Mouse (Mus musculus): ENCODE data around the gene Hoxa10. TPM values are rescaled to one million over a fixed set of nuclear protein-coding genes. Genes with fewer than 3 reads are reported as not detected.

The Hoxa10 gene
- total RNA-seq (2023): not detected

GRCm38 (mm10) chr6:52240389-52241000 is at the start of gene Hoxa10:
TSS of gene Hoxa10 (minus strand) at chr6:52240854.

GRCm38 (mm10) chr6:52260654-52261575 is 20.3 kb upstream of the Hoxa10 start, which contains the start of gene Hoxa13:
TSS of gene Hoxa13 (minus strand) at chr6:52260880.

GRCm38 (mm10) chr6:52245757-52246142 is 5.1 kb upstream of the Hoxa10 start, which contains the start of gene Hoxa11:
TSS of gene Hoxa11 (minus strand) at chr6:52245810.

GRCm38 (mm10) chr6:52230516-52231165 is 10.0 kb downstream of the Hoxa10 start, which contains the start of gene Hoxa9:
TSS of gene Hoxa9 (minus strand) at chr6:52231089.

GRCm38 (mm10) chr6:52221337-52221992 is 19.2 kb downstream of the Hoxa10 start, which contains the start of gene Hoxa7:
TSS of gene Hoxa7 (minus strand) at chr6:52221854.

GRCm38 (mm10) chr6:52213119-52213986 is 27.3 kb downstream of the Hoxa10 start, which contains the start of the genes Hoxa3 and Gm28308:
TSS of gene Hoxa3 (minus strand) at chr6:52213336.
TSS of gene Gm28308 (minus strand) at chr6:52213339.

GRCm38 (mm10) chr6:52208072-52208867 is 32.4 kb downstream of the Hoxa10 start, which contains the start of gene Hoxa6:
TSS of gene Hoxa6 (minus strand) at chr6:52208722.

GRCm38 (mm10) chr6:52204050-52204752 is 36.5 kb downstream of the Hoxa10 start, which contains the start of gene Hoxa5:
TSS of gene Hoxa5 (minus strand) at chr6:52204587.

GRCm38 (mm10) chr6:52190906-52191810 is 49.5 kb downstream of the Hoxa10 start, which contains the start of gene Hoxa4:
TSS of gene Hoxa4 (minus strand) at chr6:52191753.

Other genes with a start within 250 kb of the Hoxa10 start
- 10 to 100 TPM; 48.5 to 50.5 TPM for gene Skap2, start 228.3 kb downstream of the Hoxa10 start, total RNA-seq (2023)
- gene Hoxa1, start 82.5 kb downstream of the Hoxa10 start, total RNA-seq (2023): not detected
- gene Hoxa2, start 76.0 kb downstream of the Hoxa10 start, total RNA-seq (2023): not detected
- not detected for gene 5730596B20Rik, start 63.4 kb downstream of the Hoxa10 start, total RNA-seq (2023)
- gene Hoxa4, start 49.1 kb downstream of the Hoxa10 start, total RNA-seq (2023): not detected
- gene Hoxa5, start 36.3 kb downstream of the Hoxa10 start, total RNA-seq (2023): not detected
- not detected for gene Hoxa6, start 32.1 kb downstream of the Hoxa10 start, total RNA-seq (2023)
- gene Hoxa3, start 27.5 kb downstream of the Hoxa10 start, total RNA-seq (2023): not detected
- gene Gm28308, start 27.5 kb downstream of the Hoxa10 start, total RNA-seq (2023): not detected
- gene Hoxa7, start 19.0 kb downstream of the Hoxa10 start, total RNA-seq (2023): under 1 TPM in 1 of 2 experiments, not detected in 1; 0.30 TPM
- gene Hoxa9, start 9.8 kb downstream of the Hoxa10 start, total RNA-seq (2023): not detected
- not detected for gene Hoxa11, start 5.0 kb upstream of the Hoxa10 start, total RNA-seq (2023)
- gene Hoxa13, start 20.0 kb upstream of the Hoxa10 start, total RNA-seq (2023): not detected
- gene Evx1, start 72.6 kb upstream of the Hoxa10 start, total RNA-seq (2023): not detected

Measured in B cell, adult 67 days (primary cell).